Mouse (Mus musculus) megakaryocyte, embryonic 14.5 days (primary cell): ENCODE results near the gene Chm. TPM values are rescaled to one million over a fixed set of nuclear protein-coding genes. Genes with fewer than 3 reads are reported as not detected.

Source experiments
- H3K27me3 ChIP-seq: replicated peaks from 2 replicates; pipeline ENCODE3; 2012; ENCODE audit warnings: inconsistent platforms
- H3K36me3 ChIP-seq: replicated peaks from 2 replicates; pipeline ENCODE3; 2012; ENCODE audit warnings: low read length, inconsistent platforms, mixed read lengths
- H3K4me1 ChIP-seq: 2 replicates; pipeline ENCODE4 v1.6.1; 2012; ENCODE audit warnings: inconsistent platforms
- H3K4me3 ChIP-seq: replicated peaks from 2 replicates; pipeline ENCODE3; 2012; ENCODE audit warnings: moderate library complexity, mild to moderate bottlenecking, inconsistent platforms
- H3K9me3 ChIP-seq: 2 replicates; pipeline ENCODE4 v1.6.1; 2012; ENCODE audit warnings: inconsistent platforms
- FLI1 ChIP-seq: IDR thresholded peaks from 2 replicates; pipeline ENCODE4 v1.6.1; 2012; ENCODE audit warnings: low read length, inconsistent platforms, mixed read lengths
- GATA1 ChIP-seq: IDR thresholded peaks from 3 replicates; pipeline ENCODE4 v1.6.1; 2012; ENCODE audit warnings: mixed read lengths, low read length, inconsistent platforms, borderline replicate concordance
- polyA plus RNA-seq: library from polyadenylated mRNA; stranded (reverse); fragments of >175 nt; gene quantifications from 2 replicates; pipeline ENCODE4 v1.2.3, GENCODE M21; 2012; ENCODE audit warnings: low replicate concordance; ENCODE audit not compliant: insufficient read depth

Chm gene
- polyA plus RNA-seq, 1 experiment = 0.53 TPM

DNA sequence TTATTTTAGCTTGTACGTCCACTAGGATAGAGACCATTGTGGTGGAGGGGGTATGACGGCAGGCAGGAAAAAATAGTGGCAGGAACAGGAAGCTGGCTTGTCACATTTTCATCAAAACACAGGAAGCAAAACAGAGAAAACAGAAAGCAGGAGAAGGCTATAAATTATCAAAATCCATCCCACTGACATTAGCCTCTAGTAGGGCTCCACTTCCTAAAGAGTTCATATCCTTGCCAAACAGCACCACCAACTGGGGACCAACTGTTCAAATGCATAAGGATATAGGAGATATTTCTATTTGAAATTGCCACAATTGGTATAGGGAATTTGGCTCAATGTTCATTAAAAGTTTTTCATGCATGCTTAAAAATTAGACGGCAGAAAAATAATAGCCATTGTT, 181.7 kb downstream of the Chm start:
- TF ChIP-seq FLI1 = no peak
- no peak for TF ChIP-seq GATA1
- H3K36me3 ChIP-seq = no peaks in the 10 kb centered on the region
- no peaks in the 10 kb centered on the region for H3K4me1 ChIP-seq
- H3K27me3 ChIP-seq = no peaks in the 10 kb centered on the region
- H3K4me3 ChIP-seq = no peak overlapping the region
- no peaks in the 10 kb centered on the region for H3K9me3 ChIP-seq

DNA sequence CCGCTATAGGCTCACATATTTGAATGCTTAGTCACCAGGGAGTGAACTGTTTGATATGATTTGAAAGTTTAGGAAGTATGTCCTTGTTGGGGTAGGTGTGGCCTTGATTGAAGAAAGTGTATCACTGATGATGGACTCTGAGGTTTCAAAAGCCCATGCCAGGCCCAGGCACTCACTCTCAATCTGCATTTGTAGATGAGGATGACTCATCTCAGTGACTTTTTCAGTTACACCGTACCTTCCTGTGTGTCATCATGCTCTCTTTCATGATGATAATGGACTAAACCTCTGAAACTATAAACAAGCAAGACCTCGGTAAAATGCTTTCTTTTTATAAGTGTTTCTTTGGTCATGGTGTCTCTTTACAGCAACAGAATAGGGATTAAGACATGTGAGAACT, 183.1 kb downstream of the Chm start:
- TF ChIP-seq GATA1 (no peak), FLI1 (no peak)
- no peaks in the 10 kb centered on the region for H3K4me1 ChIP-seq

More for the DNA sequence above, 183.1 kb downstream of the Chm start:
- H3K4me3 ChIP-seq = no peak overlapping the region
- no peaks in the 10 kb centered on the region for H3K36me3 ChIP-seq
- no peaks in the 10 kb centered on the region for H3K27me3 ChIP-seq
- H3K9me3 ChIP-seq = no peaks in the 10 kb centered on the region

Other genes with a start within 250 kb of the Chm start
- not detected in 2 replicates for gene Dach2, start 112.0 kb upstream of the Chm start, polyA plus RNA-seq